Mouse (Mus musculus): Measurements from ENCODE around the gene P2ry6. TPM values are rescaled to one million over a fixed set of nuclear protein-coding genes. Genes with fewer than 3 reads are reported as not detected.

Gene P2ry6
- total RNA-seq (2014; rRNA removed) = 2.0 and 4.3 TPM in 2 replicates
- 2.7 and 3.3 TPM in 2 replicates for polyA plus RNA-seq (2015; fragmentation: Nextera tagmentation; extraction: Ambion mirVana)

DNA sequence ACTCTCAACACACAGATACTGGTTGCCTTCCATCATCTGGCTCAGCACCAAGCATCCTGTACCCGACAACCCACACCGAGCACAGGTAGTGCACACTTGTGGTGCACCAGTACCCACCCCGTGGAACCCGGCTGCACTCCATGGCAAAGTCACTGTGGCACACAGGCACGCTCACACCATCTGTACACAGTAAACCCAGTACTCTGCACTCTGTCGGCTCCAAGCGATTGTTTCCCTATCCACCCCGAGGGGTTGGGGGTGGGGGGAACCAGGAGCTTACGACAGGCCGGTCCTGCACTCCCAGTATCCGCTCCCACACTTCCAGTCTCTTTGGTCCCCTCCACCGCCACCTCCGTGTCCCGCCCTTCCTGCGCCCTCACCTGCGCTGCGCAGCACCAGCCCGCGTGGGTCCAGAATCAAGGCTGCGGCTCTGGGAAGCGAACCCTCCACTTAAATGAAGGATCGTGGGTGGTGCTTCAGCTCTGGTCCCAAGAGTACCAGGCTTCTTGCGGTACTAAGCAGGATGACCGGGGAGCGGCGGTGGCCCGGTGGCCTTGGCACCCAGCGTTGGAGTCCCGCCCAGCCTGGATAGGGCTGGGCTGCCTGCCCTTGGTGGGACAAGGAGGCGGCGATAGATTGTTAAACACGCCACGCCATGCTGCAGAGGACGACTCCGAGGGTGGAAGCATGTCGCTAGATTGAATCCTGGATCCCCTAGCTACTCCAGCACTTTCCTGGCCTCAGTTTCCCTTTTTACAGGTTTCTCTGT lies at the start of gene P2ry6:
Gene P2ry6, minus strand, starts transcription at position 515 of the 769 bp plus-strand sequence.
- DNase-seq (ENCODE audit: low spot score) = no peak
- Histone ChIP-seq H3K27me3 (ENCODE audit: insufficient read depth, low read length) (peaks cover 17% of the 10 kb centered on the region; the same call in 1 of the 2 replicates), H3K4me1 (ENCODE audit: insufficient read depth, low read length) (peaks cover 3% of the 10 kb centered on the region; the same call in 1 of the 2 replicates), H3K36me3 (ENCODE audit: insufficient read depth, low read length) (no peaks in the 10 kb centered on the region), H3K4me2 (ENCODE audit: low read depth, low read length, poor library complexity, severe bottlenecking) (peak within 1 kb of the TSS; percentile 48), H3K9me3 (ENCODE audit: low read length) (no peaks in the 10 kb centered on the region), H3K9ac (replicated peaks; ENCODE audit: low read length, poor library complexity, severe bottlenecking) (no peak within 1 kb of the TSS; the same call in 1 of the 2 replicates), H3K27ac (ENCODE audit: low read depth, low read length) (no peak within 1 kb of the TSS), H3K4me3 (ENCODE audit: low read depth, low read length) (peak within 1 kb of the TSS; percentile 29)
- no peak for TF ChIP-seq CTCF (IDR thresholded peaks at IDR 0.05)
- 0 out of 2 replicates have a peak, but pooled peaks have one; percentile 34 for ATAC-seq (ENCODE audit: low FRiP score)
- WGBS = 7% methylated on average over 36 of the region's 36 CpGs

- Histone ChIP-seq H3K4me2 (ENCODE audit: low read depth, low read length, poor library complexity, severe bottlenecking) (no peak overlapping the region), H3K36me3 (ENCODE audit: insufficient read depth, low read length) (no peaks in the 10 kb centered on the region), H3K9me3 (ENCODE audit: low read length) (no peaks in the 10 kb centered on the region), H3K4me3 (ENCODE audit: low read depth, low read length) (no peak overlapping the region), H3K27ac (ENCODE audit: low read depth, low read length) (no peak overlapping the region), H3K9ac (replicated peaks; ENCODE audit: low read length, poor library complexity, severe bottlenecking) (no peak overlapping the region), H3K27me3 (ENCODE audit: insufficient read depth, low read length) (peaks cover 10% of the 10 kb centered on the region; the same call in 1 of the 2 replicates), H3K4me1 (ENCODE audit: insufficient read depth, low read length) (no peaks in the 10 kb centered on the region)
- no peak for ATAC-seq (ENCODE audit: low FRiP score)
- no peak for TF ChIP-seq CTCF (IDR thresholded peaks at IDR 0.05)
- peak; percentile 6 for DNase-seq (ENCODE audit: low spot score)
- 61% methylated on average over 6 of the region's 6 CpGs for WGBS
Observed at GRCm38 (mm10) chr7:101017492-101017891, 43.0 kb upstream of the P2ry6 start.

DNA sequence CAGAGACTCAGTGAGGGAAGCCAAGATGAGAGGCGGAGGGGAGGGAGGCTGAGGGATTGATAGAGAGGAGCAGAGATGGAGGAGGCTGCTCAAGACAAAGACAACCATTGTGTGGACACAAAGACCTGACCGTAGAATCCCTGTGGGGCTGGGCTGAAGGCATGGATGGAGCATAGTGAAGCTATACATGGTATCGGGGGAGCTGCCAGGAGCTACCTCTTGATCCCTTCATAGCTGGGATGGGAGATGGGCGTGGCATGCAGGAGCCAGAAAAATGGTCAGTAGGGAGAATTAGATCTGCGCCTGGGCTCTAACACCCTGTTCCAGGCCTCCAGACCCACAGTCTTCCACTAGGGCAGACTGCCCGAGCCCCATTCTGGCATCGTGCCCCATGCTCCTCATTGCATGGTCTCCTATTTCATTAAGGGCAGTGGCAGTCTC lies 42.6 kb upstream of the P2ry6 start:
- WGBS = 54% methylated on average over 7 of the region's 7 CpGs
- H3K27ac ChIP-seq (ENCODE audit: low read depth, low read length) = no peak overlapping the region
- H3K27me3 ChIP-seq (ENCODE audit: insufficient read depth, low read length) = peaks cover 13% of the 10 kb centered on the region; the same call in 1 of the 2 replicates
- TF ChIP-seq CTCF (IDR thresholded peaks at IDR 0.05) = no peak
- no peaks in the 10 kb centered on the region for H3K9me3 ChIP-seq (ENCODE audit: low read length)
- ATAC-seq (ENCODE audit: low FRiP score) = no peak
- H3K9ac ChIP-seq (replicated peaks; ENCODE audit: low read length, poor library complexity, severe bottlenecking) = no peak overlapping the region
- H3K36me3 ChIP-seq (ENCODE audit: insufficient read depth, low read length) = no peaks in the 10 kb centered on the region
- DNase-seq (ENCODE audit: low spot score) = peak; percentile 58
- peaks cover under 1% of the 10 kb centered on the region for H3K4me1 ChIP-seq (ENCODE audit: insufficient read depth, low read length)
- H3K4me3 ChIP-seq (ENCODE audit: low read depth, low read length) = no peak overlapping the region
- H3K4me2 ChIP-seq (ENCODE audit: low read depth, low read length, poor library complexity, severe bottlenecking) = no peak overlapping the region

DNA sequence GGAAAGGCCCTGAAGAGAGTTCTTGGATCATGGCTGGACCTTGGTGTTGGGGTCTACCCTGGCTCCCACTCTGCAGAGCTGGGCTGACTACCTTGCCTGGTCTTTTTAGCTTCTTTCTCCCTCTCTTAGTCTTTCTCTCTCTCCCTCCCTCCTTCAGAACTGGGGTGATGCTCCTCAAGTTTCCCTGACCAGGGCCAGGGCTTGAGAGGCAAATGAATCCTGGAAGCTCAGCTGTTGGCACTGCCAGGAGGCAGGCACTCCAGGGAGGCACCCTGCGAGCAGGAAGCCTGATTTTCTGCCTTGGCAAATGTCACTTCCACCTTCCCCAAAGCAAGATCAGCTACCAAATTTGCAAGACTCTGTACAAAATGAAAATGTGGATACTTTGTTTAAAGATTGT lies 40.5 kb upstream of the P2ry6 start:
- Histone ChIP-seq H3K27ac (ENCODE audit: low read depth, low read length) (no peak overlapping the region), H3K9ac (replicated peaks; ENCODE audit: low read length, poor library complexity, severe bottlenecking) (no peak overlapping the region), H3K4me2 (ENCODE audit: low read depth, low read length, poor library complexity, severe bottlenecking) (no peak overlapping the region), H3K9me3 (ENCODE audit: low read length) (no peaks in the 10 kb centered on the region), H3K36me3 (ENCODE audit: insufficient read depth, low read length) (no peaks in the 10 kb centered on the region), H3K27me3 (ENCODE audit: insufficient read depth, low read length) (peaks cover 30% of the 10 kb centered on the region), H3K4me3 (ENCODE audit: low read depth, low read length) (no peak overlapping the region), H3K4me1 (ENCODE audit: insufficient read depth, low read length) (peaks cover 4% of the 10 kb centered on the region)
- DNase-seq (ENCODE audit: low spot score) (no peak), ATAC-seq (ENCODE audit: low FRiP score) (no peak)
- WGBS = 65% methylated on average over 1 of the region's 1 CpGs
- TF ChIP-seq CTCF (IDR thresholded peaks at IDR 0.05) = no peak

DNA sequence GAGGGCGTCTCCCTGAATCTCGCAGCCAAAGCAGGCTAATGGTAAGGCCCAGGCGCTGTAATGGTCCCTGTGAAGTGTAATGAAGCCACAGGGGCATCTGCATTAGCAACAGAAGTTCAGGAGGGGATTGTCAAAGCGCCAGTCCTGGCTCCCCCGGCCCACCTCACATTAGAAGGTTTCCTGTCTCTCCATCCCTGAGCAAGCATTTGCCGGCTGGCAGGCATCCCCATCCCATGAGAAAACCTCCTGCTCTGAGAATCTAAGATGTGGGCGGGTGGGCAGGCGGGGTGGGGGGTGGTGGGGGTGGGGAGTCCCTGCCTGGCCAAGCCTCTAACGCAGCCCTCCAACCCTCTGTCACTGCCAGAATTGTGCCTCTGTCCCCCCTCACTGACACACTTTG lies 39.6 kb upstream of the P2ry6 start:
- H3K4me2 ChIP-seq (ENCODE audit: low read depth, low read length, poor library complexity, severe bottlenecking) = no peak overlapping the region
- H3K27me3 ChIP-seq (ENCODE audit: insufficient read depth, low read length) = peaks cover 38% of the 10 kb centered on the region
- H3K36me3 ChIP-seq (ENCODE audit: insufficient read depth, low read length) = no peaks in the 10 kb centered on the region
- no peak overlapping the region for H3K9ac ChIP-seq (replicated peaks; ENCODE audit: low read length, poor library complexity, severe bottlenecking)
- ATAC-seq (ENCODE audit: low FRiP score) (no peak), DNase-seq (ENCODE audit: low spot score) (no peak)
- no peaks in the 10 kb centered on the region for H3K9me3 ChIP-seq (ENCODE audit: low read length)
- TF ChIP-seq CTCF (IDR thresholded peaks at IDR 0.05) = no peak
- 34% methylated on average over 9 of the region's 9 CpGs for WGBS
- H3K4me3 ChIP-seq (ENCODE audit: low read depth, low read length) = no peak overlapping the region
- H3K4me1 ChIP-seq (ENCODE audit: insufficient read depth, low read length) = peaks cover 4% of the 10 kb centered on the region
- H3K27ac ChIP-seq (ENCODE audit: low read depth, low read length) = no peak overlapping the region

DNA sequence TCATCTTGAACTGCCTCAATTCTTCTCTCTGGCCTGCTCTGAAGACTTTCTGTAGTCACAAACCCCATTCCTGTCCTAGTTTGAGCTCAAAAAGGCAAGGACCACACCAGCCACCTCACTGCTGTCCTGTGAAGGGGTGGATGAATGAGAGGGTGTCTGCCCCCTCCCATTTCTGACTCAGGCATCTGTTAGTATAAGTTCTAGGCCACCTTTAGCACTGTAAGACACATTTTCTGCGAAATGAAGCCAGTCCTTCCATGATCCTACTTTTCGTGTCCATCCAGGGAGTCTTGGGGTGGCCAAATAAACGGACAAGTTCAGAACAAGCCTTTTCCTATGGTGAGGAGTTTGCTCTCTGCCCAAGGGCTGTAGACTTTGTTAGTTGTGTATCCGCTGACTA lies 38.1 kb upstream of the P2ry6 start, which contains the start of gene P2ry2:
Gene P2ry2, minus strand, starts transcription at position 326 of the 400 bp plus-strand sequence.
- Histone ChIP-seq H3K4me2 (ENCODE audit: low read depth, low read length, poor library complexity, severe bottlenecking) (peak within 1 kb of the TSS; percentile 99), H3K9me3 (ENCODE audit: low read length) (no peaks in the 10 kb centered on the region), H3K9ac (replicated peaks; ENCODE audit: low read length, poor library complexity, severe bottlenecking) (peak within 1 kb of the TSS; percentile 42), H3K36me3 (ENCODE audit: insufficient read depth, low read length) (no peaks in the 10 kb centered on the region), H3K4me3 (ENCODE audit: low read depth, low read length) (peak within 1 kb of the TSS; percentile 47), H3K27ac (ENCODE audit: low read depth, low read length) (no peak within 1 kb of the TSS), H3K27me3 (ENCODE audit: insufficient read depth, low read length) (peaks cover 38% of the 10 kb centered on the region), H3K4me1 (ENCODE audit: insufficient read depth, low read length) (peaks cover 4% of the 10 kb centered on the region)
- 72% methylated on average over 4 of the region's 4 CpGs for WGBS
- no peak for ATAC-seq (ENCODE audit: low FRiP score)
- no peak for DNase-seq (ENCODE audit: low spot score)
- TF ChIP-seq CTCF (IDR thresholded peaks at IDR 0.05) = no peak
